Mouse (Mus musculus) brain, embryonic 14.5 days (tissue): ENCODE measurements at regions not wholly inside any gene's neighbourhood (a gene's known extent, or its start where the extent isn't known, plus 50 kb on each side); places are given as distances from the start of the nearest gene placed in this dataset.

ENCODE experiments used
- CTCF ChIP-seq: fragments of 200-500 bp; IDR thresholded peaks from 2 replicates; pipeline ENCODE4 v1.5.1; 2012; ENCODE audit warnings: inconsistent platforms, mild to moderate bottlenecking, moderate library complexity, borderline replicate concordance; ENCODE audit not compliant: insufficient read depth, insufficient read length; ENCODE audit errors: extremely low read depth
- POLR2A ChIP-seq: fragments of 200-500 bp; IDR thresholded peaks from 2 replicates; pipeline ENCODE4 v1.6.1; 2012; ENCODE audit warnings: mild to moderate bottlenecking, inconsistent platforms, borderline replicate concordance; ENCODE audit not compliant: poor library complexity, insufficient read depth, insufficient read length, severe bottlenecking; ENCODE audit errors: extremely low read depth

DNA sequence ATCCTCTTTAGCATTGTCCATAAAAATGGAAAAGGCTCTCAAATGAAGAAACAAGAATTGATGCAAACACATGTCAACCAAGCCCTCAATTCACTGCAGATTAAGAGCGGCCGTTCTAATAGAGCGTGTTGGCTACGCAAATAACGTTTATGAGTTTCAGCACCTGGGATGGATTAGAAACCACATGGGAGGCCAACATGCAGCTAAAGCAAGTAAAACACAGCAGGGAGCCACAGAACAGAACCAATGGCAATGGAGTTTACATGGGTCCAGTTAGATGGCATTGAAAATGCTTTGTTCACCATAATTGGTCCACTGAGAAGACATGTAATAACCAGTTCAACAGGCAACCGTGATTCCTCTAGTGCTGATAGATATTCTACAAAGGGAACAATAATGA is 474.3 kb upstream of the Adamts9 start:
- TF ChIP-seq CTCF (no peak), POLR2A (no peak)
